Mouse (Mus musculus): Measurements from ENCODE around the gene Cdh23.

Cdh23 gene

GRCm38 (mm10) chr10:60394936-60395335 is 301.4 kb downstream of the Cdh23 start:
- DNase-seq = peak; percentile 29

GRCm38 (mm10) chr10:60391661-60392060 is 304.6 kb downstream of the Cdh23 start:
- no peak for DNase-seq

GRCm38 (mm10) chr10:60390904-60391420 is 305.3 kb downstream of the Cdh23 start:
- no peak for DNase-seq

- DNase-seq = no peak
Measured at GRCm38 (mm10) chr10:60390177-60390903, 305.9 kb downstream of the Cdh23 start.

DNA sequence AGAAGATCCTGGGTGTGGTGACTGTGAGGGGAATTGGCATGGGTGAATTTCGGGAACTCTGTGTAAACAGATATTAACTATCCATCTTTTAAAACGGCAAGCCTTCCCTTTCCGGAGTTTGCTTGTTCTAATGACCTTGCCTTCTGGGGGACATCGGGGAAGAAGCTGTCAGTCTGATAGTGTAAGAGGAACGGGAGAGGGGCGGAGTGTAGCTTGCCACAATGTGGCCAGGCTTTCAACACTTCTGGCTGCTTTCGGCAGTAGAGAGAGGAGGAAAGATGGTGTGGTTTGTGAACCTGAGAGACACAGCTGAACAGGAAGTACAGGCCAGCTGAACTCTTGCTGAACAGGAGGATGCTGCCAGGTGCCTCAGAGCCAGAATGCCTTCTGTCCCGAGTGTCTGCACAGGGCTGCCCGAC is 306.8 kb downstream of the Cdh23 start:
- DNase-seq = no peak

DNA sequence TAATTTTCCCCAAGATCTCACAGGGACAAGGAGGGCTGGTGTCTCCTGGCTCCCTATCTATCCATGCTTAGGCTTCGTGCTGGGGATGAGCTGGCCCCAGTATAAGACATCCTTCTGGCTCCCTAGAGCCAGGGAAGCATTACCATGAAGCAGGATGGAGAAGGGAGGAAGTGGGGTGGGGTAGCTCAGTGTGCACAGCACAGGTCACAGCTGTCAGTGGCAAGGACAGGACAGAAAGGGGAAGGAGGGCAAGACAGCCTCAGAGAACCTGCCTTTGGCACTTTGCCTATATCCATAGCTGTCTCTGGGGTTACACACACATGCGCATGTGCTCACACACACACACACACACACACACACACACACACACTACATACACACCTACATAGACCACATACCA is 308.0 kb downstream of the Cdh23 start:
- DNase-seq = no peak

- no peak for DNase-seq
Measured at GRCm38 (mm10) chr10:60381142-60381925, 315.0 kb downstream of the Cdh23 start.

- DNase-seq = no peak
Measured at GRCm38 (mm10) chr10:60380229-60380628, 316.1 kb downstream of the Cdh23 start.

- DNase-seq = no peak
Measured at GRCm38 (mm10) chr10:60379419-60379957, 316.8 kb downstream of the Cdh23 start.

- DNase-seq = no peak
Measured at GRCm38 (mm10) chr10:60376704-60377103, 319.6 kb downstream of the Cdh23 start.

DNA sequence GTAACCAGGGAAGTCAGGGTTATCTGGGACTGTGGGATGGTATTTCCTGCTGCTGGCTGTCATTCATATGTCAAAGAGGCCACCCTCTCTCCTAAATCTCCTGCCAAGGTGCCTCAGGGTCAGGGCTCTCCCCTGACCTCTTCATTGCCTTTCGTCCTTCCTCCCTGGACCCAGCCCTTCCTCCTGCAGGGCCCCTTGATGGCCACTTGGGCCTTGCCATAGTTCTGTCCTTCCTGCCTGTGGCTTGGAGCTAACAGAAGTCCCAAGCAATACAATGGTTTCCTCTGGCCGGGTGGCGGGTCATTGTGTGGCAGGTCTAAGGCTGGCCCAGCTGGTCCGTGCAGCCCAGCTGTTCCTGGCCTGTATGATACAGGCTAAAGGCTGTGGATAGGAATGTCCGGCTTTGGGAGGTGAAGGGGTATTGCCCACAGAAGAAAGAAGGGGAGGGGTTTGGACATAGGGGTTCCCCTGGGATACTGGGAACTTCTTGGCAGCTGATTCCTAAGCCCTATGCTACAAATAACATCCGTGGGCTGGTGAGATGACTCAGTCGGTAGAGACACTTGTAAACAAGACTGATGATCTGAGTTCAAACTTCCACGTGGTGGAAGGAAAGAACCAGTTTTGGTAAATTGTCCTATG is 322.2 kb downstream of the Cdh23 start:
- DNase-seq = no peak

- no peak for DNase-seq
Measured at GRCm38 (mm10) chr10:60373543-60373936, 322.8 kb downstream of the Cdh23 start.

DNA sequence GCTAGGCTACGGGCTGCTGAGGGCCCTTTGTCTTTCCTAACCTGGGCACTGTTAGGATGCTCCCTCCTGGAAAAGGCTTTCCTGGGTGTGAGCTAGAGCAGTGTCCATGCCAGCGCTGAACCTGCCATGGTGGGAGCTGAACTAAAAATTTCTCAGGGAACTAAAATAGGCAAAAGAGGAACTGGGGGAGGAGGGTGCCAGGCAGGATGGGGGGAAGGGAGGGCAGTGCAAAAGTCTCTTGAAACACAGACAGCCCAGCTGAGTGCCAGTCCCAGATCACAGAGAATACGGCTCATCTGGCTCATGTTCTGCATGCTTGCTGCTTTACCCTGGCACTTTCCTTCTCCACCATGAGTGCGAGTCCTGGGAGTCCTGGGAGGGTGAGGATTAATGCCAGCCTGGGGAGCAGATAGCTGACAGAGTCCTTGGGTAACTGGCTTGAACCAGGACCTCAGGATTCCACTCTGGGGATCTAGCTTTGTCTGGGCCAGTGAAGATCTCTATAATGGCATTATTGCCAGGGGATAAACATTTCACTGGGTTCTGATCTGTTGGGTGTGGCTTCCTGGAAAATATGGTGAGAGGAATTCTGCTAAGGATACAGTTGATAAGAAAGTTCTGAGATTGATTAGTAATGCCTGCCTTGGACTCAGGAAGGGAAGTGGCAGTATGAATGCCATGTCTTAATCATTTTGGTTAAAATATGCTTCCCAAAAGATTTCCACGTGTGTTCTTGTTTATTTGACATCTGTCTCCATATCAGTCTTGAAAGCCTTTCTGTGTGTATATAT is 324.5 kb downstream of the Cdh23 start:
- DNase-seq = no peak

- no peak for DNase-seq
Measured at GRCm38 (mm10) chr10:60370601-60371061, 325.7 kb downstream of the Cdh23 start.

DNA sequence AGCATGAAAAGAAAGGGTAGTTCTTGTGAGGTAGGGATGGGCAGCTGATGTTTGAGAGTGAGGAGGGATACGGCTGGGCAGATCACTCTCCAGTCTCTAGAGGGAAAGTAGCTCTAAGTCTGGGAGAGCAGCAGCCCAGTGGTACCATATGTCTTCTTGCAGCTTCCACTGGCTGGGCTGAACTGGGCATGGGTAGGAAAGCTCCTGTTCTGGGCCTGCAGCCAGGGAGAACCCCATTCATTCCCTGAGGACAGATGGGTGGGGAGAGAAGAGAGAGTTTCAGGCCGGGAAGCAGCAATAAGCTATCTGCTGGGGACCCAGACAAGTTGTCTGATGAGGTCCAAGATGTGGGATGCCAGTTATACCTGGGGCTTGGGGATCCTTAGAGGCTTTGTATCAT is 326.2 kb downstream of the Cdh23 start:
- DNase-seq = no peak

DNA sequence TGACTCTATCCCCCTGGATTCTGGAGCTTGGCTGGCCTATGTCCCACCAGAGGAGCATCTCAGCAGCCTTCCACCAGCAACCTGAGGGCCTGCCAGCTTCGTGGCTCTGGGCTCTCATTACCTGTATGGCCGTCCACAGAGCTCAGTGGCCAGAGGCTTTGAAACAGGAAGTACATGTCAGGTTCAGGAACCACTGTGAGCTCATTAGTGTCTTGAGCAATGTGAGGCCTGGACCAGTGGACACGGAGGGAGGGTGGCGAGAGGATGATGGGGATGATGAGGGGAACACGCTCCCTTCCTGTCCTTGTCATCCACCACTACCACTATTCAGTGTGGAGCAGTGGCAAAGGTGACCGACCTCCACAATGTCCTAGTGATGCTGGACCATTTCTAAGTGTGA is 326.9 kb downstream of the Cdh23 start:
- no peak for DNase-seq

DNA sequence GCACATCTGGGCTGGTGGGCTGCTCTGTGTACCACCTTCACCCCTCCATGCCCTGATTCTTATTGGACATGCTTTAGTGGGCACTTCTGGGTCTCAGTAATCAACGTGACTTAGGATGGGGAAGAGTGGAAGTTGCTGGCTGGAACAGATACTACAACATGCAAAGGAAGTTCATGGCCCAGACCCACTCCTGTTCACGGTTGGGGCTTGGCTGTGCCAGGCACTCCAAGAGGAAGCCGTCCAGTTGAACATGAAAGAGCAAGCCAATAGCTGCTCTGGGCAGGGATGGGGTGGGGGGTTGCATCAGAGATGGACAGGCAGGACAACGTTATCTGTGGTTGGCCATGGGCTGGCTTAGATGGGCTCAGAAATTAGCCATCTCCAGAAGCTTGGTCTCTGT is 328.4 kb downstream of the Cdh23 start:
- no peak for DNase-seq

GRCm38 (mm10) chr10:60367145-60367544 is 329.1 kb downstream of the Cdh23 start:
- no peak for DNase-seq

GRCm38 (mm10) chr10:60363426-60363825 is 332.9 kb downstream of the Cdh23 start:
- DNase-seq = no peak

GRCm38 (mm10) chr10:60362310-60362628 is 334.0 kb downstream of the Cdh23 start:
- no peak for DNase-seq

- no peak for DNase-seq
Measured at GRCm38 (mm10) chr10:60361615-60362309, 334.5 kb downstream of the Cdh23 start.

GRCm38 (mm10) chr10:60358776-60359175 is 337.5 kb downstream of the Cdh23 start:
- DNase-seq = no peak

Measured in right cerebral cortex, adult 18-20 months (tissue).